Mouse (Mus musculus) T-helper 2 cell (primary cell): ENCODE measurements at regions not wholly inside any gene's neighbourhood (a gene's known extent, or its start where the extent isn't known, plus 50 kb on each side); places are given as distances from the start of the nearest gene placed in this dataset.

Experiments used
- in situ Hi-C: fragments of 300-600 bp; cut with MboI, MseI; formaldehyde crosslinking; loops from one replicate; pipeline ENCODE4 v1.15.1; 2025; ENCODE audit warnings: high pct_unique_total_duplicates

- in situ Hi-C loops: no loop called here
Observed at GRCm38 (mm10) chr13:72938156-72938874, 309.7 kb downstream of the Irx2 start.

DNA sequence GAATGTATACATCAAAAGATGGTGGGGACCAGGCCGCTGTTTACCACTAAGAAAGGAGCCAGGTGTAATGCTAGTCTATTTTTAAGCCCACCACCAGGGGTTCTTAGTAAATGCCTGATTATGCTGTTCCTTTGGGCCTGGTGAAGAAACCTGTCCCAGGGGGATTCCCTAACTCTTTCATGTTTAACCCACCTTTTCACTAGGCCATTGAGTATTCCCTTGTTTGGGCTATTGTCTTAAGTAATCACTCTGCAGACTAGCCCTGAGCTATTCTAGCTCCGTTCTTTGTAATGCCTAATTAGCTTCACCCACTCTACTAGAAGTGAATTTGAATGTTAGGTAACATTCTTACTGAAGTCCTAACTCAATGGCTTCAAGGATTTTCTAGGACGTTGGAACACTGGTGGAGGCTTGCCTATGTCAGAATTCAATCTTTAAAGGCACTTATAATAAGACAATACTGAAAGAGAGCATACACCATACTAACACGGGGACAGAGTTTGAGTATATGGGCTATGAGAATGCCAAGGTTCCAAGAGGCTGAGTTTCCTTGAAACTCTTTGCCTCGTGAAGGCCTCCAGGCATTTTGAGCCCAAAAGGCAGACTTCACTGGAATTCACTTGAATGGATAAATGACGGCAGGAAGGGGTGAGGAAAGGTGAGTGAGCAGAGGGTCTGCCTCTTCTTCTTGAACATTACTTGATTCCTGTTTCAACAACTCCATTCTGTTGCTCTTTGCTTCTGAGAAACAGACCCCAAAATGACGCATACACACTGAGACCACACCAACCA, 312.7 kb upstream of the Irx4 start:
- in situ Hi-C loops: no loop called here

DNA sequence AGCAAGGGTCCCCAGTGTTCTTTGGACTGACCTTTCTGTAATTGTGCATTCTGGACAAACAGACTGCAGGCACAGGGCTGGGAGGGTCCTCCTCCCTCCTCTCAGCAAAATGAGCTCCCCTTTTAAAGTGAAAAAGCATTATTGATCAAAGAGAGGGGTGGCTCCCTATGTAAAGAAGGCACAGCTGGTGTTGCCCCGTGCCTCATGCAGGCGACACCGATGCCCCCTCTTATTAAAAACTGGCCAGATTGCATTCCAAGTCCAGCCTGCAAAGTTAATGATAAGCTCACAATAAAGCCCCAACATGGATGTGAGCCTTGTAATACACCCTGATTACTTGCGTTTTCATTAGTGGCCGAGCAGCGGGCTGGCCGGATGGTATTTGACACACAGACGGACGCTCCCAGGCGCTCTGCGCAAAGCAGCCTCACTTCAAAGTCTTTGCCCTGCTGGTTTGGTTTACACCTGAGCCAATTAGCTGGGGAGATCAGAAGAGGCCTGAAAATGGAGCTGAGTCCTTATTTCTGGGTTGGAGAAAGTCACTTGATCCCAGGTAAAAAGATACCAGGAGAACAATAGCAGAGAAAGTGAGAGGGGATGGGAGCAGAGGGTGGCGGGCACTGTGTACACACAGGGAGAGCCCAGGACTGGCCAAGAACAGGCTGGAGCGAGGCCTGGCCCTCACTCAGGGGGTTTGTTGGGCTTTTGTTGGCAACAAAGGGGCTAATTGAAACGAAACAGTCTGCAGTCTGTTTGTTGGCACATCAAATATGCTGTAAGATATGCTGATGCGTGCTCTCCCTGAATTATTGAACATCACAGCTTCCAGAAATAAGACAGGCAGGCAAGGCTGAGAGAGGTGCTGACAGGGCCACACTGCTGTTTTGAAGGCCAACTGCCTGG, 301.4 kb upstream of the Irx4 start:
- in situ Hi-C loops: no loop called here

- in situ Hi-C loops: no loop called here
Observed at GRCm38 (mm10) chr13:72961291-72961690, 299.0 kb upstream of the Irx4 start.

DNA sequence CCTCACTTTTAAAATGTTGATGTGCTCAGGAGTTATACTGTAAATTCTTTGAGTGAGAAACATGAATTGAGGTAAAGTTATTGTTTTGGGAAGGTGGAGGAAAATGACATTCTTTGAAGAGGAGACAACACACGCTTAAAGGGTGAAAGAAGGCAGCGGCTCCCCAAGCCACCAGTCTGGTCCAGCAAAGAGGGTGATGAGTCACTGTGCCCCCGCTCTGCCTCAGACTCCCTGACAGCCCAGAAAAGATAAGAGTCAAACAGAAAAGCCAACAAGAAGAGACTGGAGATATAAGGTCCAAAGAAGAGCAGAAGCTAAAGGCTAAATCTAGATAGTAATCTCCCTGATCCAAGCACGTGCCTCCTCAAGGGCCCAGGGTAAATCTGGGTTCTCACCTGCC, 288.1 kb upstream of the Irx4 start:
- in situ Hi-C loops: no loop called here

GRCm38 (mm10) chr13:72972894-72973293, 287.4 kb upstream of the Irx4 start:
- in situ Hi-C loops: no loop called here

DNA sequence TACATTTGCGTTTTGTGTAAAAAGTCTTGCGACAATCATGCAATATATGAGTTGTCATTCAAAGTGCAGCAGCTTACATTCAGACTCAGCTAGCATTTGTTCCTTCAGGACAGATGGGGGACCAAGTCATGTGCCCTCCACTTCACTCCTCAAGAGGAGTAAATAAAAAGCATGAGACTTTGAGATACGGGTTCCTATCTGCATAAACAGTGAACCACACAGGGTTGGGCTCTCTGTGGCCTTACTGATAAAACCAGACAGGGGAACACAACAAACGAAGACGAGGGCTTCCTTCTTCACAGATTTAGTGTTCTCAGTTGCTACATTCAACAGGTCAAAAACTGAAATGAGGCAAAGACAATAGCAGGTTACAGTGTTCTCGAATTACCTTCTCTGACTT, 283.1 kb upstream of the Irx4 start:
- in situ Hi-C loops: no loop called here

DNA sequence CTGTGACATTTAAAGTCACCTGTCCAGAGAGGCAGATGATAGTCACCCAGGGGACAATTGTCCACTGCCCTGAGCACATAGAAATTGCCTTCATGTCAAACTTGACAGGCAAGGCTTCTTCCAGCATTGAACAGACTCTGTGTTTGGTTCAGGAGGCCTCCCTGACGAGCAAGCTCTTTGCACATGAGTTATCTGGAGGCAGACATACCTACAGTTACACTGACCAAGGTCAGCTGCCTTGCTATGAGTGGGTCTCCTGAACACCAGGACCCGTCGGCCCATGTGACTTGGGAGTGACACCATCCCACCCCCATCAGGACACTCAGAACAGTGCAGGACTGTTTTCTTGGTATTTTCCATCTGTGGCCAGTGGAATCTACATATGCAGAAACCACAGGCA, 282.3 kb upstream of the Irx4 start:
- in situ Hi-C loops: no loop called here

GRCm38 (mm10) chr13:72978966-72979365, 281.3 kb upstream of the Irx4 start:
- in situ Hi-C loops: no loop called here

DNA sequence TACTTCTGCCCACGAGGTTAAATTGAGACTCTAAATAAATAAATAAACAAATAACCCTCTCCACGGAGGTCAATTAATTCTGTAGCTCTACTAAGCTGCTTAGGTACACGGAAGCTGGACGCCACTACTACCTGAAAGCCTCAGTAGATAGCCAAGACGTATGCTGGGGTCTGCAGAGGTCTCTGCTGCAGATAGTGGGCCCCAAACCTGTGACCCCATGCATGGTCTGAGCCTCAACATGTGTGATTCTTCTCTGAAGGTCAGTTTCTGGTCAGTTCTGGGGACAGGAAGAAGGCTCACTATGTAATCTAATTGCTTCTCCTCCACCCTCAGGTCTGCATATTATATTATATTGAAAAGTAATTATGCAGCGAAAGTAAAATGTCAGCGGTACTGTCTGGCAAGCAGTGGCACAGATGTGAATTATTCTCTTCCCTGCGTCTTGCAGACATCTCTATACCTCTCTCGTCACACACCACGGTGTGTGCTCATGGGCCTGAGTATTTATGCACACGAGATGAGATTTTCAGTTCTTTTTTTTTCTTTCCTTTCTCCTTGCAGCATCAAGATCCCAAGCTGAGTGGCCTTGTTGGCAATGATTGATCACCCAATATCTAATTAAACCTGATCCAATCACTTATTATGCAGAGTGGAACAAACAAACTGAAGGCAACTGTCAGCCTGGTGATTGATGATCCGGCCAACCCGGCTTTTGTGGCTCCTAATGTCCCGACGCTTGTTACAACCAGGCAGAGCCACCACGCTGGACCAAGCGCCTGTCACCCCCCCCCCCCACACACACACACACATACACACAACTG, 267.5 kb upstream of the Irx4 start:
- in situ Hi-C loops: no loop called here

DNA sequence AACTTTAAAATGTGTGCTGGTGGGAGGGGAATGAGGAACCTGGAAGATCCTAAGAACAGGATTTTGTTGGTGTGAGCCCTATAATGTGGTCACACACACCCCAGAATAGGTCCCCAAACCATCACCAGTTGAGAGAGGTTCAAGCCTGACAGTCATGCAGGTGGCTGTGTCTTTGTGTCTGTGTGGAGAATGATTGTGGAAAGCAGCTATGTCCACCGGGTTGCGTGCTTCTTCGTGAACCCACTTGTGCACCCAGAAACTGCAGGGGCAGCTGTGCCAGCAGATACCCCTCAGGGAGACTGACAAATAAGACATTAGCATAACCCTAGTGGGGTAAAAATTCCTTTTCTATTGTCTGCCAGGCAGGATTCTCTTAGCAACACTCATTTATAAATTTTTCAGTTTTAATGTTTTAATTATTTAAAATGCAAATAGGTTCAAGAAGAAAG, 266.8 kb upstream of the Irx4 start:
- in situ Hi-C loops: no loop called here

- in situ Hi-C loops: no loop called here
Observed at GRCm38 (mm10) chr13:72994538-72994937, 265.7 kb upstream of the Irx4 start.

DNA sequence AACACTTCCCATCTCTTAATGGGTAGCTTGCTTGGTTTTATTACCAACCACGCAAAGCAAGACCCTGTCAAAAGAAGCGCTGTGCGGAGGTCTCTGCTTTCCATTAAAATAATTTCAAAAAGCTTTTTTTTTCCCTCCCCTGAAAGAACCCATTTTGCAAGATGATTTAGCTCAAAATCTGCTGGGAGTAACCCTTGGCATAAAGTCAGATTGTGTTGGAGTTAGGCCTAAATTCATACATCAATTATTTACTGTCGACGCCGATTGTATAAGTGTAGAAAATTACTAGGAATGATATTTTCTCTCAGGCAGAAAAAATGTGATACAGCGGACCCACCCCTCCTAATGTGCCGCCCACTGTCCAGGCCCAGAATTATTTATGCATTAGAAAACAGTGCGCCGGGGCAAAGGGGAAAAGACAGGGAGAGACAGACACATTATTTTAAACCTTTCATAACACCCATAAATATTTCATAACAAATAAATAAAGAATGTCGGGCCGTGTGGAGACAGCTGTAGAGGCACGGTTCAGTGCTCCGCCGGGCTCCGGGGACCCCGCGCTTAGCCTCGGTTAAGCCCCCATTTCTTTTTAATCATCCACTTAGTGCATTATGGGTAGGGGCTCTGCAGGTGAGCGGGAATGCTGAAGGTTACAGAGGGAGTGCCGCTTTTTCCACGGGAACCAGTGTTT, 251.3 kb upstream of the Irx4 start:
- in situ Hi-C loops: loop anchor here (10.0 kb wide), 1 partner anchor 1604 kb away; no protein-coding TSS in a partner anchor

GRCm38 (mm10) chr13:73009547-73010475, 250.5 kb upstream of the Irx4 start:
- in situ Hi-C loops: loop anchor here (10.0 kb wide), 1 partner anchor 1605 kb away; no protein-coding TSS in a partner anchor

DNA sequence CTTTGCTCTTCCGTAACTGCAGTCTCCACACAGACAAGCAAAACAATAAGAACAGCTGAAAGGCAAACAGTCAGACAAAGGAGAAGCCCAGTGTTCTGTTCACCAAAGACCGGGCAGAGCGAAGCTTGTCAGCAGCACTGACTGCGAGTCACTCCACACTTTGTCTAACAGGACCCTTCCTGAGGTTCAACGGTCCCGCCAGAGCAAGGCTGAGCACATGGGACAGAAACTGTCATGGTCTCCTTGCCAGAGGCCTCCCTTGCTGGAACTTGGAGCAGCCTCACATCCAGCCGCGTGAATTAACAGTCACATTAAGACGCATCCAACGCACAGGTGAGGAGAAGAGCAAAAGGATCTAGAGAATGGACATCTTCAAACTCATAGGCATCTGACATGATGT, 241.1 kb upstream of the Irx4 start:
- in situ Hi-C loops: no loop called here

DNA sequence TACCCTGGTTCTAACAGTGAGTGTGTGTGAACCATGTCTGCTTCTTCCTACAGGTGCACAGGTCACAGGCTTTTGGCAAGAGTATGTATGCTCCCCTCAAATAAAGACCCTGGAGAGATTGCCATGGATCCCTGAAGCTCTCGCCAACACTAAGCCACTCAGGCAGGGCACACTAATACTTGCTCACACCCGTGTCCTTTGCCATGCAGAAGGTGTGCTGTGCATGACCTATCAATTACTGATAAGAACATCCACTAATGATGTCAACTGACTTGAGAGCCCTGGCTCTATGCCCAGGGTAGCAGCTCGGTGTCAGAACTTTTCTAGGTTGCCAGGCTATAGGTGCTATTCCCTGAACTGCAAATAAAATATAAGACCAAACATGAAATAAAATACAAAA, 229.1 kb upstream of the Irx4 start:
- in situ Hi-C loops: no loop called here

- in situ Hi-C loops: no loop called here
Observed at GRCm38 (mm10) chr13:73033055-73033454, 227.2 kb upstream of the Irx4 start.

GRCm38 (mm10) chr13:73034065-73034831, 226.0 kb upstream of the Irx4 start:
- in situ Hi-C loops: no loop called here

DNA sequence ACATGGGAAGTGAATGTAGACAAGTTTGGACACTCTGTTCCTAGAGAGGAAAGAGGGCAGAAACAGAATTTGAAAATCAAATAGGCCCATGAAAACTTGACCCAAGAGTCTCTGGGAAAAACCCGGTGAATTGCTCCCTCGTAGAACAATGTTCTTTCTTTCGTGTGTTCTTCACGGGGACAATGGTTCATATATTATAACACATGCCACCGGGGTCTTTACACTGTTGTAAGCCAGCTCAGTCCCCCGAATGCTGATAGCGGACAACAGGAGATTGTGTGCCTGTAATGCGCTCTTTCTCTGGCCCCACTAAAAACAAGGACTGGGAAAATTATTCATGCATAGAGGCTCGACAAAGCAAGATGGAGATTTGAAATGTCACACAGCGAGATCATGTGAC, 225.4 kb upstream of the Irx4 start:
- in situ Hi-C loops: no loop called here
